Mouse (Mus musculus): ENCODE results near the gene Pde4c.

GRCm38 (mm10) chr8:70691727-70692231, 31.7 kb upstream of the Pde4c start:
- TF ChIP-seq CTCF (IDR thresholded peaks at IDR 0.05 in 2 of 3, conservative IDR thresholded peaks at IDR 0.05 in 1 of 3; ENCODE audit: control insufficient read depth in 1 of 3, insufficient read depth in 1 of 3, low read depth in 2 of 3, low read length in 3 of 3, poor library complexity in 1 of 3, severe bottlenecking in 1 of 3) (no peak), EP300 (IDR thresholded peaks at IDR 0.05; ENCODE audit: low read depth in 1 of 2, low read length in 2 of 2) (no peak), POLR2A (IDR thresholded peaks at IDR 0.05; ENCODE audit: control insufficient read depth in 1 of 2, insufficient read depth in 1 of 2, low read depth in 1 of 2, low read length in 2 of 2, poor library complexity in 1 of 2) (no peak), ZC3H11A (IDR thresholded peaks at IDR 0.05; ENCODE audit: low read depth, low read length) (no peak), NELFE (IDR thresholded peaks at IDR 0.05; ENCODE audit: low read depth, low read length) (no peak), MAFK (IDR thresholded peaks at IDR 0.05; ENCODE audit: borderline replicate concordance, low read depth, low read length) (no peak), ZKSCAN1 (IDR thresholded peaks at IDR 0.05; ENCODE audit: low read depth, low read length) (no peak), CHD1 (IDR thresholded peaks at IDR 0.05; ENCODE audit: low read depth, low read length) (no peak), KAT2A (conservative IDR thresholded peaks at IDR 0.05; ENCODE audit: low read depth, low read length) (no peak), USF1 (IDR thresholded peaks at IDR 0.05; ENCODE audit: low read depth, low read length) (no peak), GATA1 (IDR thresholded peaks at IDR 0.05; ENCODE audit: low read depth, low read length) (no peak)
